Mouse (Mus musculus): ENCODE results near the gene Sugt1.

The Sugt1 gene

GRCm38 (mm10) chr14:79677891-79678687 lies 90.6 kb downstream of the Sugt1 start:
- no peak for DNase-seq

GRCm38 (mm10) chr14:79680652-79681051 lies 93.2 kb downstream of the Sugt1 start:
- no peak for DNase-seq
